Mouse (Mus musculus): ENCODE data around the gene Amigo1. TPM values are rescaled to one million over a fixed set of nuclear protein-coding genes. Genes with fewer than 3 reads are reported as not detected.

Gene Amigo1
- total and polyA plus RNA-seq, 3 experiments, result 4.6 to 9.5 TPM; not detected in 1

GRCm38 (mm10) chr3:108209536-108209935, 23.4 kb downstream of the Amigo1 start:
- H3K4me3 ChIP-seq (ENCODE audit: control insufficient read depth in 1 of 2, insufficient read depth in 1 of 2, low read depth in 2 of 2, low read length in 2 of 2), result peak overlapping the region; percentile 76 to 93
- no peaks in the 10 kb centered on the region for H3K27me3 ChIP-seq (ENCODE audit: control insufficient read depth in 1 of 2, insufficient read depth in 2 of 2, low read length in 2 of 2)
- H3K4me1 ChIP-seq (ENCODE audit: control insufficient read depth in 1 of 2, insufficient read depth in 2 of 2, low read length in 2 of 2), result peaks cover 2 to 9% of the 10 kb centered on the region in 2 experiments; a peak in 2 of 4 replicates
- H3K27ac ChIP-seq (ENCODE audit: control insufficient read depth, low read depth, low read length), result peak overlapping the region; percentile 13; the same call in 1 of the 2 replicates
- peak overlapping the region; percentile 93 for H3K9ac ChIP-seq (ENCODE audit: control insufficient read depth, low read depth, low read length, poor library complexity, severe bottlenecking)
- DNase-seq (ENCODE audit: low read depth, low spot score), result peak; percentile 42
- H3K9me3 ChIP-seq (replicated peaks; ENCODE audit: insufficient read depth, low read length), result no peaks in the 10 kb centered on the region
- peaks cover 8% of the 10 kb centered on the region for H3K79me2 ChIP-seq (ENCODE audit: control insufficient read depth, insufficient read depth, low read length, poor library complexity)
- peaks cover 0 to 8% of the 10 kb centered on the region in 2 experiments; a peak in 2 of 4 replicates for H3K36me3 ChIP-seq (ENCODE audit: control insufficient read depth in 1 of 2, insufficient read depth in 2 of 2, low read length in 2 of 2)
- TF ChIP-seq ELF1 (IDR thresholded peaks at IDR 0.05; ENCODE audit: low read depth, low read length) (no peak), E2F4 (IDR thresholded peaks at IDR 0.05; ENCODE audit: borderline replicate concordance, low read depth, low read length) (no peak), CTCF (IDR thresholded peaks at IDR 0.05 in 2 of 3, conservative IDR thresholded peaks at IDR 0.05 in 1 of 3; ENCODE audit: control insufficient read depth in 1 of 3, insufficient read depth in 1 of 3, low read depth in 2 of 3, low read length in 3 of 3, poor library complexity in 1 of 3, severe bottlenecking in 1 of 3) (no peak), POLR2AphosphoS5 (IDR thresholded peaks at IDR 0.05; ENCODE audit: borderline replicate concordance, low read depth, low read length) (no peak), SIN3A (IDR thresholded peaks at IDR 0.05; ENCODE audit: low read length) (no peak), ZC3H11A (IDR thresholded peaks at IDR 0.05; ENCODE audit: low read depth, low read length) (no peak), NRF1 (IDR thresholded peaks at IDR 0.05; ENCODE audit: insufficient read depth, low read depth, low read length, poor library complexity, severe bottlenecking) (no peak), EP300 (IDR thresholded peaks at IDR 0.05; ENCODE audit: low read depth in 1 of 2, low read length in 2 of 2) (no peak), ETS1 (IDR thresholded peaks at IDR 0.05; ENCODE audit: low read depth, low read length) (no peak), MYB (IDR thresholded peaks at IDR 0.05; ENCODE audit: low read depth, low read length) (no peak), HCFC1 (IDR thresholded peaks at IDR 0.05; ENCODE audit: low read depth, low read length) (no peak), RAD21 (IDR thresholded peaks at IDR 0.05; ENCODE audit: low read depth, low read length) (no peak)

GRCm38 (mm10) chr3:108209946-108210770, 24.0 kb downstream of the Amigo1 start:
- peak overlapping the region; percentile 78 for H3K27ac ChIP-seq (ENCODE audit: control insufficient read depth, low read depth, low read length)
- no peaks in the 10 kb centered on the region for H3K9me3 ChIP-seq (replicated peaks; ENCODE audit: insufficient read depth, low read length)
- peaks cover 0 to 8% of the 10 kb centered on the region in 2 experiments; a peak in 2 of 4 replicates for H3K36me3 ChIP-seq (ENCODE audit: control insufficient read depth in 1 of 2, insufficient read depth in 2 of 2, low read length in 2 of 2)
- H3K79me2 ChIP-seq (ENCODE audit: control insufficient read depth, insufficient read depth, low read length, poor library complexity), result peaks cover 8% of the 10 kb centered on the region
- H3K4me3 ChIP-seq (ENCODE audit: control insufficient read depth in 1 of 2, insufficient read depth in 1 of 2, low read depth in 2 of 2, low read length in 2 of 2), result peak overlapping the region; percentile 78 to 93
- TF ChIP-seq KAT2A (conservative IDR thresholded peaks at IDR 0.05; ENCODE audit: low read depth, low read length) (peak; percentile 66; the same call in 1 of the 2 replicates), ELF1 (IDR thresholded peaks at IDR 0.05; ENCODE audit: low read depth, low read length) (peak; percentile 69), TCF12 (IDR thresholded peaks at IDR 0.05; ENCODE audit: low read depth, low read length) (peak; percentile 58), ZMIZ1 (IDR thresholded peaks at IDR 0.05; ENCODE audit: low read depth, low read length) (peak; percentile 16), USF1 (IDR thresholded peaks at IDR 0.05; ENCODE audit: low read depth, low read length) (0 out of 2 replicates have a peak, but pooled peaks have one; percentile 13), HCFC1 (IDR thresholded peaks at IDR 0.05; ENCODE audit: low read depth, low read length) (peak; percentile 89), MXI1 (IDR thresholded peaks at IDR 0.05; ENCODE audit: low read depth, low read length) (peak; percentile 88), MAX (IDR thresholded peaks at IDR 0.05; ENCODE audit: low read length) (peak; percentile 57; the same call in 1 of the 2 replicates), NRF1 (IDR thresholded peaks at IDR 0.05; ENCODE audit: insufficient read depth, low read depth, low read length, poor library complexity, severe bottlenecking) (peak; percentile 92), TBP (IDR thresholded peaks at IDR 0.05; ENCODE audit: low read depth, low read length) (peak; percentile 74), NELFE (IDR thresholded peaks at IDR 0.05; ENCODE audit: low read depth, low read length) (peak; percentile 86), CHD1 (IDR thresholded peaks at IDR 0.05; ENCODE audit: low read depth, low read length) (no peak), RCOR1 (IDR thresholded peaks at IDR 0.05; ENCODE audit: low read depth, low read length) (no peak), ETS1 (IDR thresholded peaks at IDR 0.05; ENCODE audit: low read depth, low read length) (no peak; the same call in 1 of the 2 replicates), MYC (IDR thresholded peaks at IDR 0.05; ENCODE audit: low read depth, low read length) (peak; percentile 91), CTCF (IDR thresholded peaks at IDR 0.05 in 2 of 3, conservative IDR thresholded peaks at IDR 0.05 in 1 of 3; ENCODE audit: control insufficient read depth in 1 of 3, insufficient read depth in 1 of 3, low read depth in 2 of 3, low read length in 3 of 3, poor library complexity in 1 of 3, severe bottlenecking in 1 of 3) (peak in 1 of 3 experiments; percentile 13; a peak in 1 of 6 replicates), MAZ (IDR thresholded peaks at IDR 0.05; ENCODE audit: low read depth, low read length) (peak; percentile 93; the same call in 1 of the 2 replicates), SIN3A (IDR thresholded peaks at IDR 0.05; ENCODE audit: low read length) (peak; percentile 99), UBTF (IDR thresholded peaks at IDR 0.05; ENCODE audit: borderline replicate concordance, insufficient read depth, low read depth, low read length) (no peak), POLR2A (IDR thresholded peaks at IDR 0.05; ENCODE audit: control insufficient read depth in 1 of 2, insufficient read depth in 1 of 2, low read depth in 1 of 2, low read length in 2 of 2, poor library complexity in 1 of 2) (peak; percentile 70 to 72)
- DNase-seq (ENCODE audit: low read depth, low spot score), result peak; percentile 97
- H3K27me3 ChIP-seq (ENCODE audit: control insufficient read depth in 1 of 2, insufficient read depth in 2 of 2, low read length in 2 of 2), result no peaks in the 10 kb centered on the region
- H3K4me1 ChIP-seq (ENCODE audit: control insufficient read depth in 1 of 2, insufficient read depth in 2 of 2, low read length in 2 of 2), result peaks cover 2 to 9% of the 10 kb centered on the region in 2 experiments; a peak in 2 of 4 replicates
- peak overlapping the region; percentile 93 for H3K9ac ChIP-seq (ENCODE audit: control insufficient read depth, low read depth, low read length, poor library complexity, severe bottlenecking)

Measured in MEL (cell line).